Mouse (Mus musculus) ES-E14 (cell line): ENCODE data around the gene Insig1. TPM values are rescaled to one million over a fixed set of nuclear protein-coding genes. Genes with fewer than 3 reads are reported as not detected.

Experiments used
- DNase-seq: peaks from one replicate; pipeline ENCODE4 v3.0.0-alpha.2; 2013; ENCODE audit warnings: low read depth, low spot score
- H3K27ac ChIP-seq: 2 replicates; pipeline ENCODE4 v1.5.1; 2012; ENCODE audit warnings: low read depth, mild to moderate bottlenecking, low read length, moderate library complexity, mixed read lengths; ENCODE audit not compliant: poor library complexity, insufficient read depth, severe bottlenecking
- H3K36me3 ChIP-seq: 2 replicates; pipeline ENCODE4 v1.6.1; 2012; ENCODE audit warnings: mild to moderate bottlenecking, low read length, moderate library complexity, mixed read lengths; ENCODE audit not compliant: control insufficient read depth, poor library complexity, insufficient read depth, severe bottlenecking
- H3K4me1 ChIP-seq, 2 experiments: fragments of 150-350 bp in 1 of 2; sonication (generic) in 1 of 2; 2 replicates each; pipeline ENCODE4 v1.6.1; 2012; ENCODE audit warnings: low read length in 2 of 2, mild to moderate bottlenecking in 1 of 2, mixed read lengths in 1 of 2; ENCODE audit not compliant: control insufficient read depth in 2 of 2, insufficient read depth in 2 of 2, poor library complexity in 1 of 2
- H3K4me3 ChIP-seq, 2 experiments: fragments of 150-350 bp in 1 of 2; sonication (generic) in 1 of 2; 2 replicates each; pipeline ENCODE4 v1.5.1; 2012; ENCODE audit warnings: low read length in 2 of 2, low read depth in 1 of 2, mild to moderate bottlenecking in 1 of 2, mixed read lengths in 1 of 2; ENCODE audit not compliant: insufficient read depth in 1 of 2, poor library complexity in 1 of 2, severe bottlenecking in 1 of 2
- H3K9ac ChIP-seq: 2 replicates; pipeline ENCODE4 v1.6.1; 2012; ENCODE audit warnings: low read depth, mild to moderate bottlenecking, low read length, mixed read lengths; ENCODE audit not compliant: poor library complexity, insufficient read depth, severe bottlenecking
- H3K9me3 ChIP-seq: fragments of 150-350 bp; sonication (generic); 2 replicates; pipeline ENCODE4 v1.6.1; 2012; ENCODE audit warnings: low read depth, mild to moderate bottlenecking, low read length; ENCODE audit not compliant: control insufficient read depth, insufficient read depth
- CHD2 ChIP-seq: IDR thresholded peaks from 2 replicates; pipeline ENCODE4 v1.6.1; 2014; ENCODE audit warnings: mild to moderate bottlenecking, low read depth, low read length, inconsistent platforms
- HCFC1 ChIP-seq: IDR thresholded peaks from 2 replicates; pipeline ENCODE4 v1.6.1; 2012; ENCODE audit warnings: low read length, inconsistent platforms, borderline replicate concordance; ENCODE audit not compliant: insufficient read depth
- MAFK ChIP-seq: IDR thresholded peaks from 2 replicates; pipeline ENCODE4 v1.6.1; 2014; ENCODE audit warnings: mild to moderate bottlenecking, low read depth, low read length, inconsistent platforms; ENCODE audit not compliant: insufficient read depth
- ZC3H11A ChIP-seq: IDR thresholded peaks from 2 replicates; pipeline ENCODE4 v1.6.1; 2012; ENCODE audit warnings: low read depth, mild to moderate bottlenecking, inconsistent platforms, low read length, borderline replicate concordance
- ZNF384 ChIP-seq: IDR thresholded peaks from 2 replicates; pipeline ENCODE4 v1.6.1; 2012; ENCODE audit warnings: low read depth, low read length, inconsistent platforms
- in situ Hi-C, 2 experiments: fragments of 600-800 bp; cut with MboI; formaldehyde crosslinking; loops; one replicate each; pipeline ENCODE4 v1.15.1; 2025; ENCODE audit warnings: low sequenced_read_pairs in 2 of 2, inconsistent platforms in 1 of 2; ENCODE audit not compliant: unreplicated experiment in 2 of 2
- total RNA-seq: library from RNA; depleted of rRNA; stranded (reverse); fragments of 300-350 nt; gene quantifications from 2 replicates; pipeline ENCODE4 v1.2.3, GENCODE M21; 2012

Gene Insig1
- total RNA-seq, 1 experiment, result 89.2 TPM

DNA sequence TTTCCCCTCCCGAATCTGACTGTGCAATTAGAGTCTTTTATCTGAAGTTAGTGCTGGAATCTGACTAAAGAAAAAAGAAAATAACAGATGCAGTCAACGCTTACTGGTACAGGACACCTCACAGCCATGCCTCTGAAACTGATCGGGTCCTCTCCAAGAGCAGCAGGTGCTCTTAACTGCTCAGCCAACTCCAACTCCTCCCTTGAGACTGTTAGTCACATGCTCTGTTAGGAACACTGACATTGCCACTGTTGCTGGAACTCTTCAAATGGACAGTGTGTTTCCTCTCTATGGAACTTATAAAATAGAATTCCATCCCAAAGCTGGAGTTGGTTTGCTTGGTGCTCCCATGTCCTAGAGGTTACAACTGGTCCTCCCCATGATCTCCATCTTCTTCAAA lies 14.3 kb upstream of the Insig1 start:
- TF ChIP-seq ZC3H11A (no peak), MAFK (no peak), HCFC1 (no peak), ZNF384 (no peak), CHD2 (no peak)
- Histone ChIP-seq H3K9ac (no peak overlapping the region), H3K4me1 (0 out of 4 replicates have a peak, but pooled peaks cover 0 to 2% of the 10 kb centered on the region in 2 experiments), H3K9me3 (no peaks in the 10 kb centered on the region), H3K36me3 (no peaks in the 10 kb centered on the region), H3K27ac (no peak overlapping the region), H3K4me3 (no peak overlapping the region)
- DNase-seq, result no peak
- in situ Hi-C loops, result no loop called here

DNA sequence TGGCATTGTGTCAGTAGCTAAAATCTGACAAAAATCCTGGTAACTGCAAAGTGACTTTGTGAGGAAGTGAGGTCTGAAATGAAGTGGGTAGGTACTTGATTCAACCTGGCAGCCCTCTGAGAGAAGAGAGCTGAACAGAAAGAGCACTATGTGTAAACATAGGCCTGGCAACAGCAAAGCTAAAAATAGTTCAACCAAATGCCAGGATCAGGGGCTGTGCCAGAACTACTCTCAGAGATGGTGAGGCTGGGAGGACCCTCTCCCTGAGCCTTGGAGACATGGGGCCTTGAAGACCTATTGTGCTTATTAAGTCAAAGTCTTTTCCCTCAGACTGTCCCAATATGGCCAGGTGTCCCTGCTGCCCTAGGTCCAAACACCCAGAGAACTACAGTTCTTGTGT lies 10.7 kb upstream of the Insig1 start:
- in situ Hi-C loops, result no loop called here
- no peak for DNase-seq
- TF ChIP-seq ZNF384 (no peak), HCFC1 (no peak), CHD2 (no peak), MAFK (no peak), ZC3H11A (no peak)
- Histone ChIP-seq H3K4me3 (no peak overlapping the region), H3K9me3 (no peaks in the 10 kb centered on the region), H3K9ac (no peak overlapping the region), H3K27ac (no peak overlapping the region), H3K36me3 (no peaks in the 10 kb centered on the region), H3K4me1 (0 out of 4 replicates have a peak, but pooled peaks cover 0 to under 1% of the 10 kb centered on the region in 2 experiments)

DNA sequence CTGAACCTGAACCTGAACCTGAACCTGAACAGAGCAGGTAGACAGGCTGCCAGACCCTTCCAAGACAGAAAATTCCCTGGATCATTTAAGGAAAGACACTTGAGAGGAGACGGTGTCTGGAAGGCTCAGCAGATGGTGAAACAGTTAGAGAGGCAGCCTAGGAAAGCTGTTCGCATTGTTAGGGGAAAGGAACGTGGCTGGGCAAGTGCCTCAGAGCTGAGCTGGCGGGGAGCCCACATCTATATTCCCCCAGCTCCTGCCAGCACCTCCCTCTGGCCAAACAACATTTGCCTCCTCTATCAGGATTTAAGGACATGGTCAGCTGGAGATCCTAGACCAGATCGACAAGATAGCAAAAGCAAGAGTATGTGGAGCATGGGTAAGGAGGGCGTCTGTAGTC lies 10.2 kb upstream of the Insig1 start:
- TF ChIP-seq ZC3H11A (no peak), HCFC1 (no peak), ZNF384 (no peak), CHD2 (no peak), MAFK (no peak)
- no peak for DNase-seq
- H3K4me1 ChIP-seq, result no peaks in the 10 kb centered on the region
- H3K4me3 ChIP-seq, result no peak overlapping the region
- no peaks in the 10 kb centered on the region for H3K9me3 ChIP-seq
- no peak overlapping the region for H3K9ac ChIP-seq
- H3K36me3 ChIP-seq, result no peaks in the 10 kb centered on the region
- no peak overlapping the region for H3K27ac ChIP-seq
- in situ Hi-C loops, result no loop called here

DNA sequence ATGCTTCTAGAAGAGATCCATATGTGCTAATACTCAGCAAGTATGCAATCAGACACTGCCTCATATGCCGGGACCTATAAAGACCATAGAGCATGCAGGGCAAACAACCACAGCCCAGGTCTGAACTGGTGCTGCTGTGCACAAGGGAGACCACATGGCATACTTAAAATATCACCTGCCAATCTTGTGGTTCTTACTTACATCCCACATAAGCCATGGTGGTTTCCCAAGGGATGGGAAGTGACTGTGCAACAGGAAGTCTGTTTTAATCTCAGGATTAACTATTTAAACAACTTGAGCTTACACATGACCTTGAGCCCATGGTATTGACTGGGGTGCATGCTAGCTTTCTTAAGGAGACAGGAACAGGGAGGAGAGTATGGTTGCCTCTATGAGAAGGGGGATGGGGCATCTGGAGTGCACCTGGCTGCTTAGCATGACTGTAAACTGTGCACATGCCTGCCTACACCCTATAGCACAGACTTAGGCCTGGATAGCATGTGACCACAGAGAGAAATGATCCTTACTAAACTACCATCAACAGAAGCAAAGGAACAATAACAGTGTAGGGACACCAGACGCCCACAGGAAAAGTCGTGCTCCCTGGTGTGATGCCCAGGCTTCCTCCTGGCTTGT lies 7.1 kb upstream of the Insig1 start:
- H3K4me1 ChIP-seq, result no peaks in the 10 kb centered on the region
- H3K9ac ChIP-seq, result no peak overlapping the region
- no peak for TF ChIP-seq ZNF384
- TF ChIP-seq HCFC1, result no peak
- TF ChIP-seq MAFK, result no peak
- in situ Hi-C loops, result no loop called here
- H3K9me3 ChIP-seq, result no peaks in the 10 kb centered on the region
- no peak overlapping the region for H3K4me3 ChIP-seq
- no peak for DNase-seq
- no peak overlapping the region for H3K27ac ChIP-seq
- no peaks in the 10 kb centered on the region for H3K36me3 ChIP-seq

DNA sequence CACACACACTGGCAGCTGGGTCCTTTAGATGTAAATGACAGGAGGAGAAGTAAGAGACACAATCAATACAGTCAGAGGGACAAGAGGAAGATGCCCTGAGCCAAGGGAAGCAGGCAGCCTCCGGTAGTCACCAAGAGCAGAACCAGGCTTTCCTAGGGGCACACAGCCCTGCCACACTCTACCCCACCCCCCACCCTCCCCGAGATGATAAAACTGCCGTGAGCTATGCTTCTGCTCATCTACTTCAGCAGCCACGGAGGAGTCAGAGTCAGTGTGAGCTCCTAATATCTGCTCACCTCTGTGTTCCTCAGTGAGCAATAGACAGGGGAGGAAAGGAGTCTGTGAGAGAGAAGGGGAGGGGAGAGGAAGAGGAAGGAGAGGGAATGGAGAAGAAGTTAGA lies 5.9 kb upstream of the Insig1 start:
- no peak overlapping the region for H3K4me3 ChIP-seq
- in situ Hi-C loops, result no loop called here
- DNase-seq, result no peak
- TF ChIP-seq HCFC1 (no peak), ZNF384 (no peak), ZC3H11A (no peak), MAFK (no peak), CHD2 (no peak)
- H3K27ac ChIP-seq, result no peak overlapping the region
- no peak overlapping the region for H3K9ac ChIP-seq
- peaks cover 0 to 5% of the 10 kb centered on the region in 2 experiments; a peak in 2 of 4 replicates for H3K4me1 ChIP-seq
- no peaks in the 10 kb centered on the region for H3K9me3 ChIP-seq
- H3K36me3 ChIP-seq, result no peaks in the 10 kb centered on the region
